Mouse (Mus musculus) NIH3T3 (cell line): ENCODE measurements at regions not wholly inside any gene's neighbourhood (a gene's known extent, or its start where the extent isn't known, plus 50 kb on each side); places are given as distances from the start of the nearest gene placed in this dataset.

Experiments
- DNase-seq: peaks from one replicate; pipeline ENCODE4 v3.0.0-alpha.2; 2012; ENCODE audit warnings: low read depth

GRCm38 (mm10) chr10:24444572-24444971, 150.7 kb upstream of the Ccn2 start:
- DNase-seq, result no peak

DNA sequence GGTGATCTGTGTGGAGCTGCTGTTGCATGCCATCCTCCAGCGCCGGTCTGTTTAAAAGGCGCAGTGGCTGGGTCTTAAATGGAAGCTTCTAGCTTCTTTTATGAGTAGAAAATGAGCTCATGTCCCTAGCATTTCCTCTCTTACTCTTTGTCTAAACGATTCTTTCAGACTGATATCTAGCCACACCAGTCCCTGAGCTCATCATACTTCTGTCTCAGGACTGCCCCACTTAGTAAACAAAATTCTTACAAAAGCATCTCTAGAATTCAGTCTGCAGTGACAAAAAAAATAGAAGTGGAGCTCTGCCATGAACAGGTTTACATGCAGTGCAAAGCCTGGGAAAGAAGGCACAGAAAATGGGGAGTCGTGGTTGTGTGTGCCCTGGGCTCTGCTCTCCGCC, 150.2 kb upstream of the Ccn2 start:
- DNase-seq, result no peak

GRCm38 (mm10) chr10:24446168-24446567, 149.1 kb upstream of the Ccn2 start:
- no peak for DNase-seq

DNA sequence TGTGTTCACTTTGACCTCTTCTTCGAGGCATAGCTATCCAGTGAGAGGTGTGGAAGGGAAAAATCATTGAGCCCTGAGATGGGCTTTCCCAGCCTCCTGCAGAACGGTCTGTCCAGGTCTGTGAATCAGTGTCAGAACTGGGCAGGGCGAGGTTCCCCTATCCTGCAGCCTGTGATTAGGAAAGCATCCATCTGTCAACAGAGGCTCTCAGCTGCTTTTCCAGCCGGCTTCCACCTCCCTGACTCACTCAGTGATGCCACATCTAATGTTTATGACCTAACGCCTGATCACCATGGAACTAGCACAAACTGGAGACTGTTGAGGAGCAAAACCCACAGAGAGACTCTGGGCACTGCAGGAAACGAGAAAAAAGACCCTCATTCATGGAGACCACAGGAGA, 148.1 kb upstream of the Ccn2 start:
- DNase-seq, result peak; percentile 71

DNA sequence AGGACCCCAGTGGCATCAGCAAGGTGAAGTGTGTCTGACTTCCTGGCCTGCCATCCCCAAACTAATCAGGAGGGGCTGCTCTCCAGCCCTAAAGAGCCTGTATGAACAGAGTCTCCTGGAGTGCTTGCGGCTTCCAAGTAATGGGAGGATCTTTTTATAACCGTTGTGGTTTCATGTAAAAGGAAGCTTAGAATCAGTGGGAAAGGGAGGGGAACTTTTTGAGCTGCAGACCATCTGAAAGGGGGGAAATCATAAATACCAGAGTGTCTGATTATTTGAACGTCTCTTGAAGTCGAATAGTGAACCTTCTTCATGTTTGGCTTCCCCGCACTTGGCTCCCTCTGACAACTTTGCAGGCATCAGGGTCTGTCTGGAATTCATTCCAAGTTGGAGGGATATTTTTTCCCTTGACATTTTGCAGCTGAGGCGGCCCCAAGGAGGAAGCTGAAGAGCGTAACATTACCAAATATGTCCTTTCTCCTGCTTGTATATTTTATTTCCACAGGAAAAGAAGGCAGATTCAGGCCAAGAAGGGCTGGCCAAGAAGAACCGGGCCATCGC, 147.2 kb upstream of the Ccn2 start:
- no peak for DNase-seq

DNA sequence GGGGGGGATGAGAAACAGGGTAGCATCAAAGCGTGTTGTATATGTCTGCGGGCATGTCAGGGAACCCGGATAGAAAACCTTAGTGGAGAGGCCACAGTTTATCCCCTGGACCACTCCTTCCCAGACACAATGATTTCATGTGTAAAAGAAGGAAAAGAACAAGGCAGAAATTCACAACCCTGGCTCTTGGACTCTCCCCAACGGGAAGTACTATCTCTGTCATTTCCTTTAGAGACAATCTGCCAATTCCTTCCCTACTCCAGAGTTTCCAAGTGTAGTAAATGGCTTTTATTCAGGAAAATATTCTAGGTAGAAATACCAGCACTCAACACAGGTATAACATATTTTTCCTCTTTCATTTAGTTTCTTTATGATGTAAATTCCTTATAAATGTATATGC, 141.7 kb upstream of the Ccn2 start:
- DNase-seq, result no peak

DNA sequence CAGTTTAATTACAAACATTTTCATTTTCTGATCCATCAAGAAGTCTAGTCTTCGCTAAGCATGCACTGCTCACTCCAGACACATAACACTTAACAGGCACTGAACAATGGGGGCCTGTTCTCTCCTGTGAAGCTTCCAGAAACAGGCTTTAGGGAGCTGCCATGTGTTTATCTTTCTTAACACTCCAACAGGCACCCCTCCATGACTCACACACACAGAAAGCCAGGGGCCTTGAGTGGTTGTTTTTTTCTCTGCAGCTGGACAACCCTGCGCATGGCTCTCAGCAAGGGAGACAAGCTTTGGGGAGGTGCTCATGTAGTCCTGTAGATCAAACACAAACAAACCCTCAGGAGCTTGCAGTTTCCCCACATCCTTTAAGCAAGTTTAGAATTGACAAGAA, 136.6 kb upstream of the Ccn2 start:
- peak; percentile 88 for DNase-seq

GRCm38 (mm10) chr10:24463873-24464272, 131.4 kb upstream of the Ccn2 start:
- DNase-seq, result no peak

- no peak for DNase-seq
These were observed 130.9 kb upstream of the Ccn2 start for GRCm38 (mm10) chr10:24464377-24464776.

DNA sequence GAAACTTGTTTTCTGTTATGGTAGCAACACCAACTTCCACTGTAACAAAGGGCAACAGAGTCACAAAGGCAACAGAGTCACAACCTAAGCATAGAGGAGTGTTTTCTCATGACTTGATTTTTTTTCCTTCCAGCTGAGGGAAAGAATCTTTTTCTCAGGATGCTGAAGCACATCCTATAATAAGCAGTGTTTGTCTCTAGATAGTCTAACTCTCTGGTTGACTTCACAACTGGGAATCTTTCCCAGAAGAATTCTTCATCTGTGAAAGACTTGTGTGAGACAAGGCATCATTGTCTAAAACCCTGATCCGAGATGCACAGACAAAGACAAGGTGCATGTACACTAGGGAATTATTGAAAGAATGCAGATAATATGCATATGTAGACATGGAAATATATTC, 125.5 kb upstream of the Ccn2 start:
- DNase-seq, result no peak

GRCm38 (mm10) chr10:24471521-24471920, 123.7 kb upstream of the Ccn2 start:
- peak; percentile 53 for DNase-seq

GRCm38 (mm10) chr10:24476288-24476687, 119.0 kb upstream of the Ccn2 start:
- peak; percentile 62 for DNase-seq

DNA sequence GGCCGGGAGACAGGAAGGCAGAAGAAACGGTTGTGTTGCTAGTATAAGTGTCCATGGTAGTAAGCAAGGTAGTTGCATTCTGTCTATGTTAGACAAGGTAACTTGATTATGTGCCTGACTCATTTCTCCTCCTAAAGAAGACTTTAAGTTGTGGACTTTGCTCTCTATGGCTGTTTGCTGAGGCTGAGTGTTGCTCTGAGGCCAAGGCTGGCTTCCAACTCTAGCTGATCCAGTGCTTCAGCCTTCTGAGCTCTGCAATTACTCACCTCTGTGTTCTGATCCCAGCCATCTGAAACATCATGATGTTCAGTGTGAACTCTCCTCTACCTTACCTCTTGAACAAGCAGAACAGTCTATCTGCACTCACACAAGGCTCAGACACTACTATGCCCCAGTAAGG, 116.7 kb upstream of the Ccn2 start:
- DNase-seq, result peak; percentile 48

DNA sequence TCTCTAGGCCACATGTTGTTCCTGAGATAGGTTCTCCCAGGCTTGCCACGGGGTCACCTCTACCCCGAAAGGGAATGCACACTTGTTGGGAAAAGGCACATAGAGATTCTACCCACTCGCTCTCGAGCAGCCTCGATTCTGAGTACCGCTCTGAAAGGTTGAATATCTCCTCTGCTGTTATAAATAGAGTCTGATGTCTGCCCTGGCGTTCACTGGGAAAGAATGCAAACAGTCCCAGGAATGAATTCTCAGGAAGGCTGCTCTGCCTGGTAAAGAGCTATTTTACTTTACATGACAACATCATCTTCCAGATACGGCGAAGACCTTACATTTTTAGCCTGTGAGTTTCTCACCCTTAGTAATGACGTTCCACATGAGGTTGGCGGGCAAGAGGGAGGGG, 116.1 kb upstream of the Ccn2 start:
- DNase-seq, result peak; percentile 78

DNA sequence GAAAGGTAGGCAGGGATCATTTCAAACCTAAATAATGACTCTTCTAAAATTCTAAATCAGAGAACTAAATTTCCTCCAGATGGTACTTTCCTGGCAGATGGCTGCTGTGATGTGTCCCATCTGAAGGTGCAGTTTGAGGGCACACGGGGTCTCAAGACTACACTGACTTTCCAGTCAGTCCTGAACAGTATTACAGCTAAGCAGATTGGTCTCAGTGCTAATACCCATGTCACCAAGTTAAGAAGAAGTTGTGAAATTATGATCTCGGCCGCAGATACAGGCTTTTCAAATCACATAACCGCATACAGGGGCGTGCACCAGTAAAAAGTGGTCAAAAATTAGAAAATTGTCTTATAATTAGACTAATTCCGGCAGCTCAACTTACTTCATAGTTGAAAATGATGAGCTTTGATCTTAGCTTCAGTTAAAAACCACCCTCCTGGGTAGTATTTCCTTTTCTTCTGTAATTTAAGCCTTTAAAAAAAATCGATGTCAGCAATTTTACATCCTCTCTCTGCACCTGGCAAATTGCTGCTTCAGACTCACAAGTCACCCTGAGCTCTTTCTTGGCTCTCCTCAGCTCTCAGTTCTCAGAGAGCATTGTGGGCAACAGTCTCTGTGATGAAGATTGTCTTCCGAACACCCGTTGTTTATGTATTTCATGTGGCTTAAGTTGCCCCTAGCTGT, 113.2 kb upstream of the Ccn2 start:
- DNase-seq, result no peak

- DNase-seq, result no peak
These were observed 112.2 kb upstream of the Ccn2 start for GRCm38 (mm10) chr10:24483053-24483452.

DNA sequence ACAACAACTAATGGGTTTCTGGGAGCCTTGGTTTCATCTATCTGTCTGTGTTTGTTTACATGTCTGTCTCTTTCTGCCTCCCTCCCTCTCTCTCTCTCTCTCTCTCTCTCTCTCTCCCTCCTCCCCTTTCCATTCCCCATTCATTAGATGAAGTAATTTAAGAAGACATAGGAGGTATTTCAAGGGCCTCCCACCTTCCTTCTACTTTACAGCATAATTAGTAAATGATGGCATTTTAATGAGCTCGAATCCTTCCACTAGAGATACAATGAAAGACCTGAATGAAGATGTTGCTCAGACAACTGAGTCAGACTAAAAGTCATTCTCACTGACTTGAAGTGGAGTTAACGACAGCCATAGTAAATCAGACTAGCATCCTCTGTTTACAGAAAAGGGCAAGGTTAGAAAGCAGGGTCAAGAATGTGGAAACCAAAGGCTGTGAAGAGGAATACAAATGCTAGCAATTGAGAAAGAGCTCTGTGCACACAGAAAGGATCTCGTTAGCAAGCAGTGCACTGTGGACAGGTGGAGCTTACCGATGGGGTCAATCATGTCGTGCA, 111.1 kb upstream of the Ccn2 start:
- DNase-seq, result peak; percentile 27

GRCm38 (mm10) chr10:24485461-24485860, 109.8 kb upstream of the Ccn2 start:
- no peak for DNase-seq

- peak; percentile 41 for DNase-seq
These were observed 109.0 kb upstream of the Ccn2 start for GRCm38 (mm10) chr10:24486224-24486623.

DNA sequence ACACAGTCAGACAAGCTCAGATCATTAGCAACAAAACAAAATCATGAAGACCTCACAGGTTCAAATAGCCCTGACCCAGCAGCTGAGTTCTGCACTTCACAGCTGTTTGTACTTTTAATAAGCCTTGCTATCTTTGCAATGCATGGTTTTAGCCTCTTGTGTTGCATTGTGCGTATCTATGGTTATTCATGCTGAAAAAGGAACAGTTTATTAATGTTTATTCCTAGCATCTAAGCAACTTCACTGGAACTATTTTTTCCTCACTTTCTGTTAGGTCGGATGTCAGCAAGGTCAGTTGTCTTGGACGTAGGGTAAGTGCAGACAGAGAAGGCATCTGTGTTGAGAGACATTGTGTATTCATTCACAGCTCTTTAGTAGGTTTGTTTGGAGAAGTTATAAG, 107.3 kb upstream of the Ccn2 start:
- DNase-seq, result no peak

GRCm38 (mm10) chr10:24490432-24490831, 104.8 kb upstream of the Ccn2 start:
- DNase-seq, result no peak

GRCm38 (mm10) chr10:24491848-24492247, 103.4 kb upstream of the Ccn2 start:
- peak; percentile 22 for DNase-seq

- DNase-seq, result peak; percentile 85
These were observed 101.8 kb upstream of the Ccn2 start for GRCm38 (mm10) chr10:24493392-24493791.

DNA sequence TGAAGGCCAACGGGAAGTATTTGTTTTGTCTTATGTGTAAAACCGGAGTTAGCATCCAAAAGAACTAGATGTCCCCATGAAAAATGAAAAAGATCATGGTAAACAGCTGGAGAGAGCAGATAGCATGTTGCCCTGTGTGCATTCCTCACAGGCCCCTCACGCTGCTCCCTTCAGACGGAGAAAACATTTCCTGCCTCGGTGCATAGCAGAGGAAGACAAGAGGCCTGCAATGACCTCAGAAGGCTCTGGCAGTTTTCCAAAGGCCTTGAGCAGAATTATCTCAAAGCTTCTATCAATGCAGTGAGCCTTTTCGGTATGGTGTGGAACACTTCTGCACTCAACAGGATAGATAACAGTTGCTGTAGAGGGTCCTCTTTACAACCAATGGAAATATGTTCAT, 101.3 kb upstream of the Ccn2 start:
- peak; percentile 62 for DNase-seq
